Mouse (Mus musculus) lung, postnatal 0 days (tissue): ENCODE results near the gene Hax1. TPM values are rescaled to one million over a fixed set of nuclear protein-coding genes. Genes with fewer than 3 reads are reported as not detected.
A peak's percentile ranks its signal among the peaks of the same experiment; 100 is the strongest.

ENCODE experiments used
- ATAC-seq: fragments of 200-750 bp; cut with Nextera tagmentation; 2 replicates; pipeline ENCODE4 v1.8.0; 2017; ENCODE audit warnings: moderate library complexity
- DNase-seq: peaks from one replicate; pipeline ENCODE4 v3.0.0-alpha.2; 2016; ENCODE audit warnings: low spot score
- H3K27ac ChIP-seq: fragments of 300-500 bp; sonication (generic); 2 replicates; pipeline ENCODE4 v1.5.1; 2014; ENCODE audit warnings: antibody characterized with exemption, mild to moderate bottlenecking, low read length, mixed read lengths
- H3K27me3 ChIP-seq: fragments of 300-500 bp; sonication (generic); replicated peaks from 2 replicates; pipeline ENCODE4 v1.6.1; 2014; ENCODE audit warnings: low read length, mixed read lengths; ENCODE audit not compliant: insufficient read depth
- H3K36me3 ChIP-seq: fragments of 300-500 bp; sonication (generic); 2 replicates; pipeline ENCODE4 v1.6.1; 2014; ENCODE audit warnings: low read length, mixed read lengths; ENCODE audit not compliant: insufficient read depth
- H3K4me1 ChIP-seq: fragments of 300-500 bp; sonication (generic); 2 replicates; pipeline ENCODE4 v1.6.1; 2014; ENCODE audit warnings: antibody characterized with exemption, low read depth, low read length, mixed read lengths; ENCODE audit not compliant: insufficient read depth
- H3K4me2 ChIP-seq: fragments of 300-500 bp; sonication (generic); replicated peaks from 2 replicates; pipeline ENCODE4 v1.6.1; 2014; ENCODE audit warnings: low read depth, mild to moderate bottlenecking, low read length, moderate library complexity, mixed read lengths
- H3K4me3 ChIP-seq: fragments of 300-500 bp; sonication (generic); 2 replicates; pipeline ENCODE4 v1.5.1; 2014; ENCODE audit warnings: low read depth, low read length
- H3K9ac ChIP-seq: fragments of 300-500 bp; sonication (generic); replicated peaks from 2 replicates; pipeline ENCODE4 v1.6.1; 2014; ENCODE audit warnings: low read depth, mild to moderate bottlenecking
- H3K9me3 ChIP-seq: fragments of 300-500 bp; sonication (generic); 2 replicates; pipeline ENCODE4 v1.6.1; 2016; ENCODE audit warnings: low read length, mixed read lengths
- CTCF ChIP-seq: IDR thresholded peaks from 2 replicates; pipeline ENCODE4 v1.5.1; 2016; ENCODE audit warnings: antibody characterized with exemption, mild to moderate bottlenecking
- EP300 ChIP-seq: IDR thresholded peaks from 2 replicates; pipeline ENCODE4 v1.6.1; 2016; ENCODE audit warnings: antibody characterized with exemption, mild to moderate bottlenecking, control low read depth
- WGBS: fragments of 180-500 bp; shearing (Covaris S2); extraction: QIAGEN DNeasy Blood & Tissue Kit; methylation state at CpG from one replicate; pipeline ENCODE4 v1.1.7; 2014; 5-methylcytosine and 5-hydroxymethylcytosine counted together
- polyA plus RNA-seq: library from polyadenylated mRNA; unstranded; fragments of >200 nt; fragmentation: Nextera tagmentation; extraction: Ambion mirVana; gene quantifications from 2 replicates; pipeline ENCODE4 v1.2.1, GENCODE M21; 2015

Hax1 gene
- polyA plus RNA-seq, 1 experiment from 2014 or later, result 93.6 TPM

DNA sequence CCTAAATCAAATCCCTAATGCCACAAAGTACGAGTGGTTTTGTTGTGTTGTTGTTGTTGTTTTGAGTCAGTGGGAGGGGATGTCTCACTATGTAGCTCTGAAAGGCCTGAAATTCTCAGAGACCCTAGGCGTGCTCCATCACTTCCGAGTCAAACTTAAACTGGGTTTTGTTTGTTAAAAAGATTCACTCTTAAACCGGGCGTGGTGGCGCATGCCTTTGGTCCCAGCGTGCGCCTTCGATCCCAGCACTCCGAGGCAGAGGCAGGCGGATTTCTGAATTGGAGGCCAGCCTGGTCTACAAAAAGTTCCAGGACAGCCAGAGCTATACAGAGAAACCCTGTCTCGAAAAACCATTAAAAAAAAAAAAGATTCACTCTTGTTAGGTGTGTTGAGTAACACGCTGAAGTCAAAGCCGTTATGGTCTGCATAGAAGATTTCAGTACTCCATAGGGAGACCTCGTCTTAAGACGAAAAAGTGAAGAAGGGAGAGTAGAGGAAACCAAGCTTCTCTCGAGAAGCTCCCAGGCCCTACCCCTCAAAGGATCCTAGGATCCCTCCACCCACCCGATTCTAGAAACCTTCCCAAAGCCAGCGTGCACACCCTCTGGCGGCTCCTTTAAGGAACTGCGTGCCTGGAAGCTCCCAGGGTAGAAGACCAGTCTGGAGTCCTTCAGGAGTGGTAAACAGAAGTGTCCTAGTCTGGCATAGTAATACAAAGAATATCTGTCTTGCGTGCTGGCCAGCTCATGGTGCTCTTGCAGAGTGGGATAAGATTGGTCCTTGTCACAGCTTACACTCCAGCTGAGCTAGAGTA is 34.4 kb downstream of the Hax1 start:
- Histone ChIP-seq H3K4me1 (peaks cover 27% of the 10 kb centered on the region; the same call in 1 of the 2 replicates), H3K36me3 (no peaks in the 10 kb centered on the region), H3K9me3 (no peaks in the 10 kb centered on the region), H3K4me3 (peak overlapping the region; percentile 96), H3K27me3 (no peaks in the 10 kb centered on the region), H3K9ac (peak overlapping the region; percentile 77), H3K27ac (peak overlapping the region; percentile 95), H3K4me2 (peak overlapping the region; percentile 93)
- peak; percentile 41 for ATAC-seq
- peak; percentile 93 for DNase-seq
- WGBS, result 20% methylated on average over 22 of the region's 22 CpGs
- TF ChIP-seq CTCF (peak; percentile 86), EP300 (no peak)

DNA sequence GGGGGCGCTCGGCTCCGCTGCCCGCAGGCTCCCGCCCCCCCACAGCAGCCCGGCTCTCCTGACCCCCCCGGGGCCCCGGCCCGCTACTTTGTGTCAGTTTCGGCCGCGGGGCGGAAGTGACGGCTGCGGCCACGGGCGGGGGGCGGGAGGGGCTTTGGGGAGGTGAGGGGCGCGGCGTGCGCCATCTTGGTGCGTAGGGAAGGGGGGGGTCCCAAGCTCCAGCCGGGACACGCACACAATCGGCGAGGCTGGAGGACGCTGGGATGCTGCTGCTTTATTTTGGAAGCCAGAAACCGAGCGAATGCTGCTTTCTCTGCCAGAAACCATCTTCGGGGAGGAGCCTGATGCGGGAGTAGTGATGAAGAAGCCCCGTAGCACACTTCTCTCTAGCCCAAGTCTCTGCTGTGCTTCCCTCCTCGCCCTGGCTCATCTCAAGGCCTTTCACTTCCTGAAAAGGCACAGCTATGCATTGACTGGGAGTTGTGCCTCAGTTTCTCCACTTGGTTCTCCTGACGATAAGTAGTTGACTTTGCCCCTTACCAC is 35.3 kb downstream of the Hax1 start, which contains the start of gene Atp8b2:
TSS of gene Atp8b2 (minus strand) at position 288 of the 543 bp plus-strand sequence.
- no peak for TF ChIP-seq CTCF
- TF ChIP-seq EP300, result no peak
- peak within 1 kb of the TSS; percentile 93 for H3K4me2 ChIP-seq
- no peaks in the 10 kb centered on the region for H3K9me3 ChIP-seq
- peak within 1 kb of the TSS; percentile 96 for H3K4me3 ChIP-seq
- H3K36me3 ChIP-seq, result no peaks in the 10 kb centered on the region
- peak; percentile 54 for ATAC-seq
- H3K27ac ChIP-seq, result peak within 1 kb of the TSS; percentile 95
- peaks cover 27% of the 10 kb centered on the region; the same call in 1 of the 2 replicates for H3K4me1 ChIP-seq
- H3K9ac ChIP-seq, result peak within 1 kb of the TSS; percentile 77
- DNase-seq, result peak; percentile 77
- no peaks in the 10 kb centered on the region for H3K27me3 ChIP-seq
- WGBS, result 2% methylated on average over 32 of the region's 35 CpGs

DNA sequence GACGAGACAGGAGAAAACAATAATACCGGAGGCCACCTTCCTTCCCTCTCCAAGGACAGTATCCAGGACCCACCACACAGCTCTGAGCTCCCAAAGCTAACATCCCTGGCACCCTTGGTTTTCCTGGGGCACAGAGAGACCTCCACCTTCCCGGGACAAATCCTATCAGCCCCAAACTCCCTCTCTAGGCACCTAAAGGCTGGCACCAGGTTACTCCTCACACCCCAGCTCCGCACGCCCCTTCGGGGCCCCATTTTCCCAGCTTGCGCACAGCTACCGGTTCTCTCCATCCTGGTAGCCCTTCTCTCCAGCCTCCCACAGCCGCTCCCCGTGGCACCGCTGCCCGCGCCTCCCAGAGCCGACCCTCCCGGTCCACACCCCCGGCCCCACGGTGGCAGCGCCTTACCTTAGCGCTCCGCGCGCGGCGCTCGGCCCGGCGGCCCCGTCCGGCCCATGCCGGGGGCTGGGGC is 35.8 kb downstream of the Hax1 start:
- Histone ChIP-seq H3K36me3 (0 out of 2 replicates have a peak, but pooled peaks cover 2% of the 10 kb centered on the region), H3K27ac (peak overlapping the region; percentile 95), H3K4me3 (peak overlapping the region; percentile 96), H3K9me3 (no peaks in the 10 kb centered on the region), H3K27me3 (no peaks in the 10 kb centered on the region), H3K4me2 (peak overlapping the region; percentile 93), H3K4me1 (peaks cover 27% of the 10 kb centered on the region; the same call in 1 of the 2 replicates), H3K9ac (peak overlapping the region; percentile 77)
- DNase-seq, result peak; percentile 34
- ATAC-seq, result no peak
- WGBS, result 2% methylated on average over 30 of the region's 30 CpGs
- no peak for TF ChIP-seq CTCF
- TF ChIP-seq EP300, result no peak

DNA sequence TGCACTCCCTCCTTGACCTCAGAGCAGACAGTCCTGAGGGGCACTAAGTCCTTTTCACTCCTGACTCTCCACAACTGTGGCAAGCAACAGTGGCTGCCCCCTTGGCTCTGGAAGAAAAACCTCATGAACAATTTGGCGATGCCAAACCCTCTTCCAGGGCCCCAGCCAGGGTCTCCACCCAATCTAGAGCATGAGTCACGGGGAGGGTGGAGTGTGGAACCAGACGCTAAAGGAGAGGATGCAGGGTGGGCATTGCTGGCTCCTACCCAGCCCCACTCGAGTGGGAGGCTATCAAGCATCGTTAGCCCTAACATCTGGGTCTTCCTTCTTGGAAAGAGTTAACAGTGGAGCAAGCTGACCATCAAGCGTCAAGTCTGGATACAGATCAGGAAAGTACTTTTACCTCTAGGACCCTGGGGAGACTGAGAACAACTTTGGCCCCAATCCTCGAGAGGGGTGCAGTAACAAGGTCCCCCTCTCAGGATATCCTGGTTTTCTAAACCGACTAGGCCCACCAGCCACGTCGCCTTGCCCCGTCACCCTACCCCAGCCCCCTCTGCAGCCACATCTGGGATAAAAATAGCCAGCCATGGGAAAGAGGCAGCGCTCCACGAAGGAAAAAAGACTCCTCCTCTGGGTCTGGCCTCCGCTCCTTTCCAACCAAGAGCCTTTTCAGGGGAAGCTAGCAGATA is 36.4 kb downstream of the Hax1 start:
- DNase-seq (peak; percentile 63), ATAC-seq (peak; percentile 7; the same call in 1 of the 2 replicates)
- no peaks in the 10 kb centered on the region for H3K27me3 ChIP-seq
- 0 out of 2 replicates have a peak, but pooled peaks cover 6% of the 10 kb centered on the region for H3K36me3 ChIP-seq
- H3K9ac ChIP-seq, result peak overlapping the region; percentile 77
- peak overlapping the region; percentile 95 for H3K27ac ChIP-seq
- TF ChIP-seq EP300 (no peak; the same call in 1 of the 2 replicates), CTCF (no peak)
- peak overlapping the region; percentile 96 for H3K4me3 ChIP-seq
- no peaks in the 10 kb centered on the region for H3K9me3 ChIP-seq
- H3K4me2 ChIP-seq, result peak overlapping the region; percentile 93
- WGBS, result 2% methylated on average over 14 of the region's 14 CpGs
- H3K4me1 ChIP-seq, result peaks cover 27% of the 10 kb centered on the region; the same call in 1 of the 2 replicates

DNA sequence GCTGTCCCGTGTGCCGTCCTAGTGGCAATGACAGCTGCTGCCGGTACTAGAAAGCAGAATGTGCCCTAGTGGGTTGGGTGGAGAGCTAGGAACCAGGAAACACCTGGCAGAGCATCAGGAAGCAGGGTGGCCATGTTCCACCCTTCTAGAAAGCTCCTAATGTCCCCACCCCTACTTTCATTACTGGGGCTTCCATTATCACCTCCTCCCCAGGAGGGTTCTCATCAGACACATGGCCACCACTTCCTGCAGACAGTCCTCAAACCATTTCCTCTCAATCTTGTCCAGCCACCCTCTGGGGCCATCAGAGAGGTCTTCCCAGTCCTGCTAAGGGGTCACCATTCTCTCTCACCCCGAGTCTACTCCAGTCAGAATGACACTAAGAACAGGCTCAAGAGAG is 37.1 kb downstream of the Hax1 start:
- TF ChIP-seq CTCF (no peak), EP300 (no peak)
- H3K9me3 ChIP-seq, result no peaks in the 10 kb centered on the region
- H3K36me3 ChIP-seq, result peaks cover 6% of the 10 kb centered on the region; the same call in 1 of the 2 replicates
- peak overlapping the region; percentile 95 for H3K27ac ChIP-seq
- no peak overlapping the region for H3K9ac ChIP-seq
- H3K27me3 ChIP-seq, result no peaks in the 10 kb centered on the region
- ATAC-seq (no peak), DNase-seq (peak; percentile 32)
- peaks cover 27% of the 10 kb centered on the region; the same call in 1 of the 2 replicates for H3K4me1 ChIP-seq
- 30% methylated on average over 4 of the region's 4 CpGs for WGBS
- peak overlapping the region; percentile 96; the same call in 1 of the 2 replicates for H3K4me3 ChIP-seq
- H3K4me2 ChIP-seq, result peak overlapping the region; percentile 93
